Mouse (Mus musculus): ENCODE data around the gene Hoxa9.
A peak's percentile ranks its signal among the peaks of the same experiment; 100 is the strongest.

The Hoxa9 gene

DNA sequence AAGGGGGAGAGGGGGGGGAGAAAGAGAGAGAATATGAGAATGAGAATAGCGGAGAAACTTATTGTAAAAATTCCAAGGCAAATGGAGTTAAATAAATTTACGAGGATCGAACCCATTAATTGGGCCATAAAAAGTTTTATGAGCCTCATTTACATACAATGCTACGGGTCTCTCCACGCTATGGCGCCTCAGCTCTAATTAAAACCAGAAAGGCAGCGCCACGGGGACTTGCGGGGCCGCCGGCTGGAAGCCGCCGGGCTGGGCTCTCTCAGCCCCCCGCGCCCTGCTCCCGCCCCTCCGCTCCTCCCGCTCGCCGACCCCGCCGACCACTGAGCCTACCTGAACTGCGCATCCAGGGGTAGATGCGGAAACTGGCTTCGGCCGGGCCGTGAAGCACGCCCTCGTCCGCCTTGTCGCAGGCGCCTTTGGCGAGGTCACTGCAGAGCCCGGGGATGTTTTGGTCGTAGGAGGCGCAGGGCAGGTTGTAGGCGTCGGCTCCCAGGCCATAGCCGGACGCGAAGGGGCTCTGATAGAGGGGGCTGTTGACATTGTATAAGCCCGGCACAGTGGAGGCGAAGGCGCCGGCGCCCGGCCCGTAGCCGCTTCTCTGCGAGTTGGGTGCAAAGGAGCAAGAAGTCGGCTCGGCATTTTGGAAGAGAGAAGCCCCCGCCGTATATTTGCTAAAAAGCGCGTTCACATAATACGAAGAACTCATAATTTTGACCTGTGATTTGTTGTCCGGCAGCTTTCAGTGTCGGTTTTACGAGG is 14.0 kb downstream of the Hoxa9 start:
- DNase-seq (ENCODE audit: low spot score), result no peak

- no peak for DNase-seq (ENCODE audit: low spot score)
Observed at GRCm38 (mm10) chr6:52215771-52216535, 14.9 kb downstream of the Hoxa9 start.

DNA sequence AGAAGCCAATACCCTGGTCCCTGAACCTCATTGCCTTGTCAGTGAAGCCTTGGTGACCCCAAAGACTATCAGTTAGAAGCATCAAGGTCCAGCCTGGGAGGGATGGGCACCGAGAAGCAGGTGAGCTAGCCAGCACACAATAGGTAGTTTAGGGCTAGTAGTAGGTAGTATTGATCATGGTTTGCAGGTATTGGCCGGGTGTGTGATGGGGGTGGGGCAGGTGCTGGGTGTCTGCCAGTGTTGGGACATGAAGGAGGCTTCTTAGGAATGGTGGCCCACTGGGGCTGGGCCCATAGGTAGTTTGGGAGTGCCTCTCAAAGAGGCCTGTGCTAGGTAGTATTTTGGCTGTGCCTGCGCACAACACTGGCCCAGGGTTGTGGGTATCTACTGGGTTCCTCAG is 15.8 kb downstream of the Hoxa9 start:
- no peak for DNase-seq (ENCODE audit: low spot score)

DNA sequence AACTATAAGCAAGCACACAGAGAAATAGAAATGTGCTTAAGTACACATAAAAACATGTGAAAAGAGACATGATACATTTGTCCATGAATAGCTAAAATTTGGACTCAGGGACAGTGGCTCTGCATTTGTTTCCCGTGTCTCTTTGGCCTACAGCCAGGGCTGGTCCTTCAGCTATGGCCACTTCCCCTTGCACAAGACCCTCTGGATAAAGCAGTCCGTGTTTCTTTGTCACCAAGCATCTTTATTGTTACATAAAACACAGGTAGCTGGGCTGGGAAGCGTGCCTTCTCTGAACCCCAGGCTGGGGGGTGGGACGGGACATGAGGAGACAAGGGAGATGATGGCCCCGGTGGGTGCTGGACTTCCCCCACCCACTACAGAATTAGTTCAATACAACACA is 16.6 kb downstream of the Hoxa9 start:
- no peak for DNase-seq (ENCODE audit: low spot score)

DNA sequence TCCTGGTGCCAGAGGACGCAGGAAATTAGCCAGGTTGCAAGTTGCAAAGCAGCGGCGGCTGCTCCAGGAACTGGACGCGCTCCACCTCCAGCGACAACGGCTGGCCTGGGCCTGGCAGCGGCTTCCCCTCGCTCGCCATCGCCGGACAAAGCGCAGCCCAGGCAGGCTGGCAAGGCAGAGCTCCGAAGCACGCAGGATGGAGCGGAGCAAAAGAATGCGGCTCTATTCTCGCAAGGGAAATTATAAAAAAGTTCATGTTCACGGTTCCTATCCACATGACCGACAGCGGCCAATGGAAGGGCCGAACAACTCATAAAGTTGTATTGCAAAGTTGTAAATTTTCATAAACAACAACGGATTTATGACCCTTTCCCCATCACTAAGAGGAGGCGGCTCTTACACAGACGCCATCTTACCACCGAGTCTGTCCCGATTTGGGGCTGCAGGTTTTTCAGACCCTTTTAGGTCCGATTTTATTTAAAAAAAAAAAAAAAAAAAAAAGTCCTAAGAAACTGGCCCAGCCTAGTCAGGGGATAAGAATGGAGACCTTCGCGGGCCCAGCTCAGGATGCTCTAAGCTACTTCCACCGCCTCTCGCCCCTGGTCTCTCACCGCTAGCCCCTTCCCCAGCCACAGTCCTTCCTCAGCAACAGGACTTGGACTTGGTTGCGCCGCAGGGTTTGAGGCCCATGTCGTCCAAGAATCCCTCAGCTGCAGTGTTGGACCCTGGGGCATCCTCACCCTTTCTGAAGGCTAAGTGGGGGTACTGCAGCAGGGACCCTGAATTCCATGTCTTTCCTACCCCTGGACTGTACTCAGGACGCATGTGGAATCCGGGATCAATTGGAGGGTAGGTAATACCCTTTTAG is 17.5 kb downstream of the Hoxa9 start, which contains the start of the genes Hoxa3 and Gm28308:
TSS of gene Hoxa3 (minus strand) at position 218 of the 868 bp plus-strand sequence.
TSS of gene Gm28308 (minus strand) at position 221 of the 868 bp plus-strand sequence.
- DNase-seq (ENCODE audit: low spot score), result peak; percentile 15

GRCm38 (mm10) chr6:52212556-52213118 is 18.3 kb downstream of the Hoxa9 start:
- DNase-seq (ENCODE audit: low spot score), result no peak

GRCm38 (mm10) chr6:52211961-52212360 is 18.9 kb downstream of the Hoxa9 start:
- DNase-seq (ENCODE audit: low spot score), result no peak

GRCm38 (mm10) chr6:52211170-52211935 is 19.5 kb downstream of the Hoxa9 start:
- DNase-seq (ENCODE audit: low spot score), result peak; percentile 55

GRCm38 (mm10) chr6:52209685-52210046 is 21.2 kb downstream of the Hoxa9 start:
- DNase-seq (ENCODE audit: low spot score), result no peak

- peak; percentile 6 for DNase-seq (ENCODE audit: low spot score)
Observed at GRCm38 (mm10) chr6:52208868-52209684, 21.8 kb downstream of the Hoxa9 start.

DNA sequence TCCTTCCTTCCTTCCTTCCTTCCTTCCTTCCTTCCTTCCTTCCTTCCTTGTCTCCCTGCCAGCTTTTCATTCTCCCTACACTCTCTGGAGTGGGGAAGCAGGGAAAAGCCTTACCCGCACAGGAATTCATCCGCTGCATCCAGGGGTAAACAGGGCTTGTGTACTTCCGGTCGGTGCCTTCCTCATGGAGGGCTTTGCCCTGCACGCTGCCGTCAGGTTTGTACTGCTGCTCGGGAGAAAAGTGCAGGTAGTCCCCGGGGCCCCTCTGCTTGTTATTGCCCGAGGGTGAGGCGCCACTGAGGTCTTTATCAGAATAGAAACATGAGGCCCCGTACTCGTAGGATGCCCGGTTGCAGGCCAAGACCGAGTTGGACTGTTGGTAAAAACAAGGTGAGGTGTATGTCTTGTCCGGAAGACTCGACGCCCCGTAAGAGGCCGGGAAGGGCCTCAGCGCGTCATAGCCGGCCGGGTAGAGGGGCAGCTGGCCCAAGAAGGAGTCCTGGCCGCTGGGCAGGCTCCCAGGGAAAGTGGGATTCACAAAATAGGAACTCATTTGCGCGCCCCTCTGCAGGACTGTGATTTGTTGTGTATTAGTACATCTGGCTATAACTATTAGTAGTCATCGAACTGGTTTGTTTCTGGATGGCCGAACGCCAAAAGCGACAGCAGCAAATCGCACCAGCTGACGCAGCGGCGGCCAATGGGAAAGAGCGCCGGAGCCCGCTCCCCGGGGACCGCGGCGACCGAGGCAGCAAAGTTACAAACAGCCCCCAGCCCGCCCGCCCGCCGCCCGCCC is 22.6 kb downstream of the Hoxa9 start, which contains the start of gene Hoxa6:
TSS of gene Hoxa6 (minus strand) at position 651 of the 796 bp plus-strand sequence.
- no peak for DNase-seq (ENCODE audit: low spot score)

GRCm38 (mm10) chr6:52207684-52207976 is 23.3 kb downstream of the Hoxa9 start:
- DNase-seq (ENCODE audit: low spot score), result no peak

DNA sequence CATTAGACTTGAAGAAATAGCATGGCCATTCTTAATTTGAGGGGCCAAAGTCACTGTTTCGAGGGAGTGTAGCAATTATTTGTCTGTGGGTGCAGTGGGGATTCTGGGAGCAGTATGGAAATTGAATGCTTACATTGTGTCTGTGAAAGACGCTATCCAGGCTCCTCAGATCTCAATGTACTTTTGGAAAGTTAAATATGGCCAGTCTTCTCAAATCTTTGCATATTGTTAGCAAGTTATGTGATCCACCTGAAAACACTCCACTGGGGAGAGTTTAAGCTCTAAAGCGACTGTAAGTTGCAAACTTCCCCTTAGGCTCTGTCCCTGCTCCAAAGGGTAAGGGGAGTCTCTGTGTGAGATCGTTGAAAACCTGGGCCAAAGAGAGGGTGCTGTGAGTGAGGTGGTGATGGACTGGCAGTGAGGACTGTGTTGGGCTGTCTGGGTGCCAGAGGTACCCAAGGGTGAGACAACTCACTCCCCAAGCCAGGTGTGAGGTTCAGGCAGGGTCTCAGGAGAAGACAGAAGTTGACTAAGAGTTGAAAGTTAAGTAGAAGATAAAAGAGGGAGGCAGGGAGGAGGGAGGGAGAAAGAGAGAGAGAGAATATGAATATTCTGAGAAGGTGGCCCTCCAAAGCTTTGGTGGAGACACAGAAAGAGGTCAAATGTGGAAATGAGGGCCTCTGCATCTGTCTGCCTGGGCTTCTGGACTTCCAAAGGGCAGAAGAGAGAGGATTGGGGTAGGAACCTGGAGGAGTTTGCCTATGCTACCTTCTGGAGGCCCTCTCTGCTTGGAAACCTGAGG is 23.8 kb downstream of the Hoxa9 start:
- DNase-seq (ENCODE audit: low spot score), result no peak

GRCm38 (mm10) chr6:52205638-52206621 is 25.0 kb downstream of the Hoxa9 start:
- DNase-seq (ENCODE audit: low spot score), result no peak

DNA sequence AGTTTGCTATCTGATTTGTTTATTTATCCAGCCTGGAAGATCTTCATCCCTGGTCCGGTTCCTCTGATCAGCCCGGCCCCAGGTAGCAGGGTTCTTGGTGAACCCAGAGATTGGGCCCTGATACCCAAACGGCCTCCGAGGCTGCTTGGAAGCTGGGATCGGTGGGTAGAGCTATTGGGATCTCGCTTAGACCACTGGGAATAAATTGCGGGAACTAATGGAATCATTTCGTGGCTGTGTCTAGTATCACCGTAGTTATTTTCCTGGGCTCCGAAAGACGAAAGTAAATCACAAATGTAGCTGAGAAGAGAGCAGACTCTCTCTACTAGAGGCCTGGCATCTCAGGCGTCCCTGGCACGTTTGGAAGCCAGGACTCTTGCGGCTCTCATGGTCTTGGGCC is 25.7 kb downstream of the Hoxa9 start:
- DNase-seq (ENCODE audit: low spot score), result no peak

DNA sequence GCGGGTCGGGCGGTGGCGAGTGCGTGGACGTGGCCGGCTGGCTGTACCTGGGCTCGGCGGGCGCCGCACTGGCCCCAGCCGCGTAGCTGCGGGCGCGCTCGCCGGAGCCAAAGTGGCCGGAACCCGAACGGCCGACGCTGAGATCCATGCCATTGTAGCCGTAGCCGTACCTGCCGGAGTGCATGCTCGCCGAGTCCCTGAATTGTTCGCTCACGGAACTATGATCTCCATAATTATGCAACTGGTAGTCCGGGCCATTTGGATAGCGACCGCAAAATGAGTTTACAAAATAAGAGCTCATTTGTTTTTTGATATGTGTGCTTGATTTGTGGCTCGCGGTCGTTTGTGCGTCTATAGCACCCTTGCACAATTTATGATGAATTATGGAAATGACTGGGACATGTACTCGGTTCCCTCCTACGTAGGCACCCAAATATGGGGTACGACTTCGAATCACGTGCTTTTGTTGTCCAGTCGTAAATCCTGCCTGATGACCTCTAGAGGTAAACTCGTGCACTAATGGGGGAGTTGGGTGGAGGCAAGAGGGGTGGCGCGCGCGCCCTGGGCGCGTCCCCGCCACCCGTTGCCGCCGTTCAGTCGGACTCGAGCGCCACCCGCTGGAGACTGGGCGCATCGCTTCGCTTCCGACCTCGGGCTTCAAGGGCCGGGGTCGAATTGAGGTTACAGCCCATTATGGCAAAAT is 26.7 kb downstream of the Hoxa9 start, which contains the start of gene Hoxa5:
TSS of gene Hoxa5 (minus strand) at position 538 of the 703 bp plus-strand sequence.
- peak; percentile 69 for DNase-seq (ENCODE audit: low spot score)
